Mouse (Mus musculus): ENCODE measurements around the gene Camsap1.

The Camsap1 gene

GRCm38 (mm10) chr2:25882276-25882675 is 100.8 kb downstream of the Camsap1 start:
- no peak for DNase-seq (ENCODE audit: low spot score in 2 of 2)

- DNase-seq (ENCODE audit: low spot score in 2 of 2), result no peak
These were observed 104.0 kb downstream of the Camsap1 start for GRCm38 (mm10) chr2:25879061-25879460.

GRCm38 (mm10) chr2:25878516-25878915 is 104.6 kb downstream of the Camsap1 start:
- no peak for DNase-seq (ENCODE audit: low spot score in 2 of 2)

- no peak for DNase-seq (ENCODE audit: low spot score in 2 of 2)
These were observed 105.3 kb downstream of the Camsap1 start for GRCm38 (mm10) chr2:25877736-25878268.

- no peak for DNase-seq (ENCODE audit: low spot score in 2 of 2)
These were observed 105.8 kb downstream of the Camsap1 start for GRCm38 (mm10) chr2:25877250-25877735.

All from urinary bladder, postnatal 4 days (tissue).